Mouse (Mus musculus): Measurements from ENCODE around the gene Olfr745.

Olfr745 gene

GRCm38 (mm10) chr14:50639088-50639487 lies at the start of gene Olfr745:
Olfr745 (plus strand) TSS chr14:50639388.
- no peak for DNase-seq (ENCODE audit: low spot score)

DNA sequence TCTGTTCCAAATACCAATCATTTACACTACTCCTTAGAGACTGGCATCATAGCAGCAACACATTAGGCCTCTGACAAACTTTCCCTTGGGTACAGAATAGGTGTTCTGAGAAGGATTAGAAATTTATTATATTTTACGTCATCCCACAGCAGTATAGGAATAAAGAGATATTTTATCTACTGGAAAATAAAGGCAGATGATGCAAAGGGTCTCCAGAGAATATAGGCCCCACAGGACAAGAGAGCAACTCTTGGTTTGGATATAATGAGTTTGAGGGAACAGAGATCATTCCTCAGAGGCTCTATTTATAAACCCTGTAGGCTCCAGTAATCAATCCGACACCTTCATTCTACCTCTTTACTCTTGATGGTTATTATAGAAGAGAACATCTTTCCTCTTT lies 24.6 kb upstream of the Olfr745 start, which contains the start of gene Olfr744:
Gene Olfr744 (plus strand): TSS at position 301 of the 400 bp plus-strand sequence.
- no peak for DNase-seq (ENCODE audit: low spot score)

DNA sequence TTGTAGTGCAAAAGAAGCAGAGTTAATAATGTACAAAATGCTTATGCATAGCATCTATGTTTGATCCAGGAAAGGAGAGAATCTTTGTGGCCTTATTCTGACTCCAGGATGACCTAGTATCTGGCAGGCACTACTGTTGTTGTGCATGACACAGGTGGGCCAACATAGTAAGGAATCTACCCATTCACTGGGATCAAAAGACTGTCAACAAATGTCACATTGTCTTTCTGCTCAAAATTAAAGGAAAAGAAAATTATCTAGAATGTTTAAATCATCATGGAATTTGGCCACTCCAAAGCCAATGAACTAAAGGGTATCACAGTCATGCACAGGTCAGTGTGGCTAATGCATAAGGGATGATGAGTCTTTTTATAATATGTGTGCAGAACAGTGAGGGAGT lies 7.6 kb downstream of the Olfr745 start, which contains the start of gene Olfr746:
Gene Olfr746 (plus strand): TSS at position 301 of the 400 bp plus-strand sequence.
- DNase-seq (ENCODE audit: low spot score) = no peak

- DNase-seq (ENCODE audit: low spot score) = no peak
Observed at GRCm38 (mm10) chr14:50693106-50693505, 53.9 kb downstream of the Olfr745 start, which contains the start of gene Olfr747. Olfr747 (minus strand) TSS chr14:50693206.
